Mouse (Mus musculus): ENCODE results near the gene Qsox1. TPM values are rescaled to one million over a fixed set of nuclear protein-coding genes. Genes with fewer than 3 reads are reported as not detected.
A peak's percentile ranks its signal among the peaks of the same experiment; 100 is the strongest.

Gene Qsox1
- polyA plus RNA-seq, 1 experiment: 31.4 TPM

- Histone ChIP-seq H3K4me3 (replicated peaks) (peak overlapping the region; percentile 15), H3K4me1 (peaks cover 30% of the 10 kb centered on the region), H3K36me3 (replicated peaks; ENCODE audit: low read length) (no peaks in the 10 kb centered on the region), H3K27me3 (replicated peaks) (peaks cover 12% of the 10 kb centered on the region), H3K9me3 (no peaks in the 10 kb centered on the region)
- TF ChIP-seq FLI1 (IDR thresholded peaks at IDR 0.05; ENCODE audit: low read length) (no peak), GATA1 (IDR thresholded peaks at IDR 0.05; ENCODE audit: borderline replicate concordance, low read length) (no peak)
These were observed 15.1 kb upstream of the Qsox1 start for GRCm38 (mm10) chr1:155827703-155828295.

GRCm38 (mm10) chr1:155826803-155827395 is 14.2 kb upstream of the Qsox1 start:
- peaks cover 12% of the 10 kb centered on the region for H3K27me3 ChIP-seq (replicated peaks)
- no peaks in the 10 kb centered on the region for H3K36me3 ChIP-seq (replicated peaks; ENCODE audit: low read length)
- TF ChIP-seq FLI1 (IDR thresholded peaks at IDR 0.05; ENCODE audit: low read length) (no peak), GATA1 (IDR thresholded peaks at IDR 0.05; ENCODE audit: borderline replicate concordance, low read length) (no peak)
- peaks cover 3% of the 10 kb centered on the region for H3K9me3 ChIP-seq
- peaks cover 31% of the 10 kb centered on the region for H3K4me1 ChIP-seq
- no peak overlapping the region for H3K4me3 ChIP-seq (replicated peaks)

- TF ChIP-seq FLI1 (IDR thresholded peaks at IDR 0.05; ENCODE audit: low read length) (no peak), GATA1 (IDR thresholded peaks at IDR 0.05; ENCODE audit: borderline replicate concordance, low read length) (no peak)
- peaks cover 23% of the 10 kb centered on the region for H3K4me1 ChIP-seq
- H3K27me3 ChIP-seq (replicated peaks): peaks cover 12% of the 10 kb centered on the region
- H3K9me3 ChIP-seq: peaks cover 6% of the 10 kb centered on the region
- H3K4me3 ChIP-seq (replicated peaks): no peak overlapping the region
- H3K36me3 ChIP-seq (replicated peaks; ENCODE audit: low read length): no peaks in the 10 kb centered on the region
These were observed 13.4 kb upstream of the Qsox1 start for GRCm38 (mm10) chr1:155825940-155826716.

GRCm38 (mm10) chr1:155820646-155821045 is 8.0 kb upstream of the Qsox1 start:
- H3K36me3 ChIP-seq (replicated peaks; ENCODE audit: low read length): no peaks in the 10 kb centered on the region
- no peak for TF ChIP-seq GATA1 (IDR thresholded peaks at IDR 0.05; ENCODE audit: borderline replicate concordance, low read length)
- no peak for TF ChIP-seq FLI1 (IDR thresholded peaks at IDR 0.05; ENCODE audit: low read length)
- peaks cover 21% of the 10 kb centered on the region for H3K4me1 ChIP-seq
- no peak overlapping the region for H3K4me3 ChIP-seq (replicated peaks)
- no peaks in the 10 kb centered on the region for H3K27me3 ChIP-seq (replicated peaks)
- H3K9me3 ChIP-seq: peaks cover 6% of the 10 kb centered on the region

- peaks cover 43% of the 10 kb centered on the region for H3K4me1 ChIP-seq
- H3K9me3 ChIP-seq: no peaks in the 10 kb centered on the region
- H3K4me3 ChIP-seq (replicated peaks): no peak overlapping the region
- no peaks in the 10 kb centered on the region for H3K36me3 ChIP-seq (replicated peaks; ENCODE audit: low read length)
- TF ChIP-seq FLI1 (IDR thresholded peaks at IDR 0.05; ENCODE audit: low read length) (no peak), GATA1 (IDR thresholded peaks at IDR 0.05; ENCODE audit: borderline replicate concordance, low read length) (no peak)
- no peaks in the 10 kb centered on the region for H3K27me3 ChIP-seq (replicated peaks)
These were observed 3.5 kb upstream of the Qsox1 start for GRCm38 (mm10) chr1:155816167-155816566.

- Histone ChIP-seq H3K9me3 (no peaks in the 10 kb centered on the region), H3K4me3 (replicated peaks) (peak overlapping the region; percentile 100), H3K4me1 (peaks cover 75% of the 10 kb centered on the region), H3K36me3 (replicated peaks; ENCODE audit: low read length) (peaks cover 27% of the 10 kb centered on the region), H3K27me3 (replicated peaks) (no peaks in the 10 kb centered on the region)
- TF ChIP-seq GATA1 (IDR thresholded peaks at IDR 0.05; ENCODE audit: borderline replicate concordance, low read length) (no peak), FLI1 (IDR thresholded peaks at IDR 0.05; ENCODE audit: low read length) (no peak)
These were observed 601 bp downstream of the Qsox1 start for GRCm38 (mm10) chr1:155811995-155812580.

- Histone ChIP-seq H3K4me3 (replicated peaks) (peak overlapping the region; percentile 100), H3K27me3 (replicated peaks) (no peaks in the 10 kb centered on the region), H3K4me1 (peaks cover 88% of the 10 kb centered on the region), H3K36me3 (replicated peaks; ENCODE audit: low read length) (peaks cover 41% of the 10 kb centered on the region), H3K9me3 (no peaks in the 10 kb centered on the region)
- TF ChIP-seq FLI1 (IDR thresholded peaks at IDR 0.05; ENCODE audit: low read length) (no peak), GATA1 (IDR thresholded peaks at IDR 0.05; ENCODE audit: borderline replicate concordance, low read length) (no peak)
These were observed 2.1 kb downstream of the Qsox1 start for GRCm38 (mm10) chr1:155810616-155811015.

- H3K9me3 ChIP-seq: no peaks in the 10 kb centered on the region
- peaks cover 88% of the 10 kb centered on the region for H3K4me1 ChIP-seq
- H3K36me3 ChIP-seq (replicated peaks; ENCODE audit: low read length): peaks cover 49% of the 10 kb centered on the region
- peak overlapping the region; percentile 100 for H3K4me3 ChIP-seq (replicated peaks)
- TF ChIP-seq FLI1 (IDR thresholded peaks at IDR 0.05; ENCODE audit: low read length) (no peak), GATA1 (IDR thresholded peaks at IDR 0.05; ENCODE audit: borderline replicate concordance, low read length) (no peak)
- no peaks in the 10 kb centered on the region for H3K27me3 ChIP-seq (replicated peaks)
These were observed 2.8 kb downstream of the Qsox1 start for GRCm38 (mm10) chr1:155809706-155810442.

GRCm38 (mm10) chr1:155808261-155808660 is 4.4 kb downstream of the Qsox1 start:
- TF ChIP-seq FLI1 (IDR thresholded peaks at IDR 0.05; ENCODE audit: low read length) (no peak), GATA1 (IDR thresholded peaks at IDR 0.05; ENCODE audit: borderline replicate concordance, low read length) (no peak)
- Histone ChIP-seq H3K9me3 (no peaks in the 10 kb centered on the region), H3K4me3 (replicated peaks) (peak overlapping the region; percentile 47), H3K36me3 (replicated peaks; ENCODE audit: low read length) (peaks cover 65% of the 10 kb centered on the region), H3K4me1 (peaks cover 83% of the 10 kb centered on the region), H3K27me3 (replicated peaks) (no peaks in the 10 kb centered on the region)
